Mouse (Mus musculus): ENCODE results near the gene Mgat3.

- no peak for TF ChIP-seq CTCF (IDR thresholded peaks at IDR 0.05)
- no peak for TF ChIP-seq POLR2A (IDR thresholded peaks at IDR 0.05; ENCODE audit: insufficient read depth, low read depth, low read length)
- no peak for TF ChIP-seq EP300 (IDR thresholded peaks at IDR 0.05; ENCODE audit: insufficient read depth, low read depth, low read length)
Measured at GRCm38 (mm10) chr15:80140878-80141277, 32.6 kb upstream of the Mgat3 start.
